Mouse (Mus musculus) small intestine, adult 2 months (tissue): ENCODE data around the gene Plekhg1.

Experiments used
- CTCF ChIP-seq: fragments of 200-500 bp; IDR thresholded peaks from 2 replicates; pipeline ENCODE4 v1.5.1; 2012; ENCODE audit warnings: low read depth, mild to moderate bottlenecking, control low read depth, inconsistent platforms, low read length, moderate library complexity, mixed read lengths; ENCODE audit not compliant: insufficient replicate concordance, insufficient read length; ENCODE audit errors: extremely low read depth
- POLR2A ChIP-seq: fragments of 200-500 bp; IDR thresholded peaks from 2 replicates; pipeline ENCODE4 v1.6.1; 2012; ENCODE audit warnings: low read depth, mild to moderate bottlenecking, control low read depth, inconsistent platforms, low read length, moderate library complexity

GRCm38 (mm10) chr10:3695332-3695905, 44.7 kb upstream of the Plekhg1 start:
- no peak for TF ChIP-seq CTCF
- TF ChIP-seq POLR2A, result no peak
